Mouse (Mus musculus) erythroblast, adult 5-6 weeks (primary cell): ENCODE measurements around the gene Mark3. TPM values are rescaled to one million over a fixed set of nuclear protein-coding genes. Genes with fewer than 3 reads are reported as not detected.

Experiments
- ATAC-seq: replicated peaks from 2 replicates; pipeline ENCODE4 v1.8.0; 2016; ENCODE audit warnings: moderate number of reproducible peaks, mild to moderate bottlenecking, moderate TSS enrichment, inconsistent platforms; ENCODE audit not compliant: poor library complexity, low FRiP score, severe bottlenecking
- total RNA-seq, 2 experiments: library from RNA; stranded (forward) in 1 of 2; stranded (reverse) in 1 of 2; fragments of 150-400 nt in 1 of 2; fragments of 200-764, 138-1000 nt in 1 of 2; gene quantifications; 2 replicates each; pipeline versions ENCODE4 v1.2.3 to v1.2.4; 2015 to 2017; ENCODE audit warnings: low replicate concordance in 2 of 2

The Mark3 gene
- total RNA-seq, 2 experiments from 2014 or later = 138 to 158 TPM

DNA sequence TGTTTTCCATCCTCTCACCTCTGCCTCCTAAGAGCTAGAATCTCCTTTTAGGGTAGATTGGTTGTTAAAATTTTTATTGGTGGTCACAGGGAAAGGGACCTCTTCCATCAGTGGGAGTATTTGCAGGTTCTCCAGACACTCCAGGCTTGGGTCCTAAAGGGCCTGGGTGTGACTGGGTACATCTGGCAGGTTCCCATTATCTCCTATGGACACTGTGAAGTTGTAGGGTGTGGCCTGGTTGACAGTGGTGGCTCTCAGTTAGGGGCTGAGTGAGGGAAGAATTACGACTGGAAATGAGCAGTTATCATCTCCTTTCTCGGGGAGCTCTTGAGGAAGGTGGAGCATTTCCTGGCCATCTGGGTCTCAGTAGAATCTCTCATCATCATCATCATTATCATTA lies 15.7 kb upstream of the Mark3 start:
- peak; percentile 91 for ATAC-seq

DNA sequence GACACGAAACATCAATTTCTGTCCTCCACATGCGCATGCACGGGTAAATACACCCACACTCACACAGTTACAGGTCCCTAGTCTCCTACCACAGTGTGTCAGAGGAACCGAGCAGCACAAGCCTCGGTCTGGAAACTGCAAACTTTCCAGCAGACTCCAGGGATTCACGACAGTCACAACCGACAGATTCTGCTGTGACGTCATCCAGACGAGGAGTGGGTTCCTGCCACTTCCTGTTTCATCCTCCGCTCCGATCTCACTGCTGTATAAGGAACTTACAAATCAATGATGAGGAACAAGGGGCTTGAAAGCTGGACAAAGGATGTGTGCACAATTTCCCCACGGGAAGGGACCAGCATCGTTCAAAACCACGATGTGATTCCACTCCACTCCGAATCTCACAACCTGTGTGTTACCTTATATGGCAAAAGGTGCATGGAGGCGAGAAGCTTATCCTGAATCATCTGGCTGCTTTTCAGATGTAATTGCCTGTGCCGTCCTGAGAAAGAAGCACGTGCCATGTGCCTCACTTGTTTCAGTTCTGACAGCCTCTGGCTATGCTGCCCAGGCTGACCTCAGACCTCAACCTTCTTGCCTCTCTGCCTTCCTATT lies 14.6 kb upstream of the Mark3 start:
- peak; percentile 55 for ATAC-seq

DNA sequence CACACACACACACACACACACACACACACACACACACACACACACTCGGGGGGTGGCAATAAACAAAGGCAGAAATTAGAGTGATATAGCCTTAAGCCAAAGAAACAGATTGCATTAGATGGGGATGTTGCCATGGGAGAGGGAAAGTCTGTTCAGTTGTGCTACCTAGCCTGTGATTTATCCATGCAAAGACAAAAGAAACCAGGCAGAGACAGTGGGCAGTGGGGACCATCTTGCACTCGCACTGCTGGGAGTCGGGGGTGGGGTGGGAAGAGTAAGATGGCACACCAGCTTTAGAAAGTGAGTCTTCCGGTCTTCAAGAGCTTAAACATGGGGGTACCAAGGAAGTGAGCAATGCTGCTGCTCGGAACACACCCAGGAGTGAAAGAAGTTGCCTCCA lies 14.0 kb upstream of the Mark3 start:
- no peak for ATAC-seq

DNA sequence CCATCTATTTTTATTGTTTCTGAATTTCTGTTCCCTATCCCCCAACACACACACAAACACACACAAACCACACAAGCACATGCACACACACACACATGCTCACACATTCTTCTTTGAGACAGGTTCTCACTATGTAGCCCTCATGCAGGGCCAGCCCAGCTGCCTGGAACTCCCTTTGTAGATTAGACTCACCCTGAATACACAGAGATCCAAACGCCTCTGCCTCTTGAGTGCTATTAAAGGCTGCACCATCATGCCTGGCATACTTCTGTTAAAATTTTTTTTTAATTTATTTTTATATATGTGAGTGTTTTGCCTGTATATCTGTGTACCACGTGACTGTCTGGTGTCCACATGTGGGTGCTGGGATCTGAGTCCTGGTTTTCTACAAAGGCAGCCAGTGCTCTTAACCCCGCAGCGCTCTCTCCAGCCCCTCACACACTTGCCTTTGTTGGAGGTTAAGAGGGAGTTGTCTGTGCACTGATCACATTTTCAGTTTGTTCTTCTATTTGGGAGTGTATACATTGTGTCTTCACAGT lies 12.0 kb upstream of the Mark3 start:
- ATAC-seq = no peak

DNA sequence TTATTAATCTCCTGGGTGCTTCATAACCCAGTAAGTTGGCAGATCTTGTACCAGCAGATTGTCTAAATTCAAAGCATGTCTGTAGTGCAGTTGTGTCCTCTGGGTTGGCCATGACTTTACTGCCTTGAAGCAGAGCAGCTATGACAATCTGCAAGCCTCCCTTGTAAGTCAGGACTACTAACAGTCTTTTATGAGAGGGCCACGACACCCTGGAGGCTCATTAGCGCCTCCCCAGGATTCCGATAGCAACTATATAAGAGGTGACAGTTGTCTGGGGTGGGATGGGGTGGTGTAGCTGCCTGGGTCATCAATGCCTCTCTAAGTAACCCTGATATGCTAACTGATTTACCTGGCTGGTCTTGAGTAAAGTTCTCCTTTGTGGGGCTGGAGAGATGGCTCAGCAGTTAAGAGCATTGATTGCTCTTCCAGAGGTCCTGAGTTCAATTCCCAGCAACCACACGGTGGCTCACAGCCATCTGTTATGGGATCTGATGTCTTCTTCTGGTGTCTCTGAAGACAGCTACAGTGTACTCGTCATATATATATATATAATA lies 11.2 kb upstream of the Mark3 start:
- ATAC-seq = no peak

DNA sequence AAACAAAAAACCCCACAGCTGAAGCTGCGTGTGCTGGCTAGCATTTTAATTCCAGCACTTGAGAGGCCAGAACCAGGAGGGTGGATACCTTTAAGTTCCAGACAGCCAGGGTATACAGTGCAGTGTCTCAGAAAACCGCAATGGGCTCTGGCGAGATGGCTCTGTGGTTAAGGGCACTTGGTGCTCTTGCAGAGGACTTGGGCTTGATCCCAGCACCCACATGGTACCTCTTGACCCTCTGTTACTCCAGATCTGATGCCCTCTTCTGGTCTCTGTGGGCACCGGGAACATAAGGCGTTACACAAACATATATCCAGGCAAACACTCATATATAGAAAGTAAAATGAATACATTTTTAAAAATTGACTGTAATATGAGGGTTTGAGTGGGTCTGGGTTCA lies 9.0 kb upstream of the Mark3 start:
- no peak for ATAC-seq

DNA sequence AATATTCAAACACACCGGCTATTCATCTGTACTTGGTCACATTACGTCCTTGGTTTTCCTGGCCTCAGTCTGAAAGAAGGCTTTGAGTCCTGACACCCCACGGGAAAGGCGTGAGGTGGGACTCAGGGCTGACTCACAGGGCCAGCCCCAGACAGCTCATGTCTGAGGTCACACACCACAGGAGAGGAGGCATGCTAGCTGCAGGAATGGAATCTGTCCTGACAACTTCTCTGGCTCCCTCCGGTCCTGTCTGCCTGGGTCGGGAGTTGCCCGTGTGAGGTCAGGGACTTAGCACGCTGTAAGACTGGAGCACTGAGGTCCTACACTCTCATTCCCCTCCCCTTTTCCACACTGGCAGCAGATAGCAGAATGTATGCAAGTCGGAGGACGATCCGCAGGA lies 5.5 kb upstream of the Mark3 start:
- ATAC-seq = no peak

DNA sequence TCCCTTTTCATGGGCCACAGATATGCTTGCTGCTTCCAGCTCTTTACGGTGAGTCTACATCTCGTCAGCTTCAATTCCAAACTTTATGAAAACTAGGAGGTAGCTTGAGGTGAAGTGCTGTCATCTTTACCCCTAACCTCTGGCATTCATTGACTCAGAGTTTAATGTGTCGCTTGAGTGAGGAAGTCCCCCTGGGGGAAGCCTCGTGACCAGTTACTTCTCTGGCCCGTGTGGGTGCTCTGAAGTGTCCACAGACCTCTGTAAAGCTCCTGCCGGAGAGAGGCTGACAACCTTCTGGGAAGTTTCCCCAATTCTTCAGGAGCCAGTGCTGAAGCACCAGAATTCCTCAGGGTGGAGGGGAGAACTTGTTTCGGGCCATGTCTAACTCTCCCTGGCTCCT lies 1.9 kb upstream of the Mark3 start:
- ATAC-seq = no peak

DNA sequence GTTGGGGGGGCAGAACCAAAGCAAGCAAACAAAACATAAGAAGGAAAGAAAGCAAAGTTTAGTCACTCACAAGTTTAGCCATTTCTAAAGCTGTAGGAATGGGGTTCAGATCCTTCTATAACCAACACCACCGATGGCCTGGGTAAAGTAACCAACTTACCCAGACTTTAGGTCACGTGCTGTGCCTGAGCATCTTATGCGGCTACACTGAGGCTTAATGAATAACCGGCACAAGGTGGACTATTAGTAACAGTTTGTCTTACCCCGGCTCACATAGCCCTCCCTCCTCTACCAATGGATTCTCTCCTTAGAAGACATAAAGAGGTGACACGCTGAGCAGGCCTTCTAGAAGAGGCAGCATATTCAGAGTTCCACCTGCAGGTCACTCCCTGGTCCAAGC lies 1.0 kb upstream of the Mark3 start:
- no peak for ATAC-seq

DNA sequence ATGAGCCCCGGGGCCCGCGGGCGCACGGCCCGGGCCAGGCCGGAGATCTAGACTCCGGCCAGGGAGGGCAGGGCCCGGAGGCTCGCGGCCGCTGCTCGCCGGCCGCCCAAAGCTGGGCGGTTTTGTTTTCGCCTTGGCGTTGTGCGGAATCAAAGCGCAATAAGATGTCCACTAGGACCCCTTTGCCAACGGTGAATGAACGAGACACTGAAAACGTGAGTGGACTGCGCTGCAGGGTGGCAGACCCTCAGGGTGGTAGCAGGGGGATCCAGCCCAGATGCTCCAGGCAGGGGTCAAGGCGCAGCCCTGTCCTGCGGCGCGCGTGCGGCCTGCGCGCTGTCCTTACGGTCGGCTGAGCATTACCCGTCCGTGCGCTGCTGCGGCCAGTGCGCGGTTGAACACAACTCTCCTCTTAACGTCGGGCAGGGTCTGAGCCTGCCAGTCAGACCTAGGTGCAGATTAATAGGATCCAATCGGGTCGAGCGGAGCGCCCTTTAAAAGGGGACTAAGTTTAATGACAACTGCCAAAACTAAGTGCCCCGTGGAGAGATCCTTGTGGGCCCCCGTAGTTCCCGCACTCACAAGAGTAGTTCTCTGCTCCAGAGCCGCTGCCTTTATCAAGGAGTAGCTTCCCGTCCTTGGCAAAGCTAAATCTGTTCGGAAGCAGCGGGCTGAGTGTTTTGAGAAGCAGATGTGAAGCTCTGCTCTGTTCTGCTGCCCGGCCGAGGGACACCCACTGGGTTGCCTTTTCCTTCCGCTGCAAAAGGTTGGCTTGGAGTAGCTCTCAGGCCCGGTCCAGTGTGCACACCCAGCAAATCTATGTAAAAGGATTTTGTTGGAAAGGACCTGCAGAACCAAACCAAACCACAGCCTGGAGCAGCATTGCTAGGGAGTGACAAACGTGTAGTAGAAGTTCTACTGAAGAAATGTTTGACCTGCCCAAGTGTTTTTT lies 840 bp downstream of the Mark3 start:
- peak; percentile 61 for ATAC-seq

DNA sequence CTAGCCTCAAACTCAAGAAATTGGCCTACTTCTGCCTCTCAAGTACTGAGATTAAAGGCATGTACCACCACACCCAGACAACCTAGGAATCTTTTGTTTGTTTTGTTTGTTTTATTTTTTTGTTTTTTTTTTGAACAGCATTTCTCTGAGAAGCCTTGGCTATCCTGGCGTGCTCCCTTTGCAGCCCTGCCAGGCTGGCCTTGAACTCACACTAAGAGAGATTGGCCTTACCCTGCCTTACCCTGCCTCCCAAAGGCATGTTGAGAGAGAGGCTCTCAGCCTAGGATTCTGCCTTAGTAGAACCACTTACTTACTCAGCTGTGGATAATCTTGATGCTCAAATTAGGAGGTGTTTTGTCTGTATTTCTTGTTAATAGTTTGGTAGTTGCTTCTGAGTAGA lies 8.7 kb downstream of the Mark3 start:
- ATAC-seq = no peak

DNA sequence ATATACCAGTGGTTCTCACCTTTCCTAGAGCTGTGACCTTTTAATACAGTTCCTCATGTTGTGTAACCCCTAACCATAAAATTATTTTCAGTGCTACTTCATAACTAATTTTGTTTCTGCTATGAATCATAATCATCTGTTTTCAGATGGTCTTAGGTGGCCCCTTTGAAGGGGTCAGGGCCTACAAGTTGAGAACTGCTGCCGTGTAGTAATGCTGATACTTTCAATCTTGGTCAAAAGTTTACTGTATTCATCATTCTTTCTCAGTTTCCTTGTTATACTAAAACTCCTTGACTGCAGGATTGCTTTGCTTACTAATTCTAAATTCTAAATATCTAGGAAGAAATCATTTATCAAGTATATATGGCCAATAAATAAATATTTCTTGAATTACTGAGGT lies 10.1 kb downstream of the Mark3 start:
- ATAC-seq = no peak

DNA sequence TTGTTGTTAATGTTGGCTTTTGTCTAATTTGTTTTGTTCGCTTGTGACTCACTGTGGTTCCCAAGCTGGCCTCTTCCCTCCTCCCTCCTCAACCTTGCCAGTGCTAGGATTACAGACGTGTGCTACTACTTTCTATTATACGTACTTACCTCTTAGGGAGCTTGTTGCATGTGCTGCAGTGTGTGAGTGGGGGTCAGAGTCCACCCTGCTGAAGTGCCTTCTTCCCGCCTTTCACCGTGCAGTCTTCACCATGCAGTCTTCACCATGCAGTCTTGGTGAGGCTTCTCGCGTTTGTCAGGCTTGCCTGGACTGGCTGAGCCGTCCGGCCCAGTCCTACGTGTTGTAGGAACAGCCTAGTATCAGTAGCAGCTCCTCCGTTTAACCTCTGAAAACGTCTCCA lies 12.9 kb downstream of the Mark3 start:
- ATAC-seq = no peak

DNA sequence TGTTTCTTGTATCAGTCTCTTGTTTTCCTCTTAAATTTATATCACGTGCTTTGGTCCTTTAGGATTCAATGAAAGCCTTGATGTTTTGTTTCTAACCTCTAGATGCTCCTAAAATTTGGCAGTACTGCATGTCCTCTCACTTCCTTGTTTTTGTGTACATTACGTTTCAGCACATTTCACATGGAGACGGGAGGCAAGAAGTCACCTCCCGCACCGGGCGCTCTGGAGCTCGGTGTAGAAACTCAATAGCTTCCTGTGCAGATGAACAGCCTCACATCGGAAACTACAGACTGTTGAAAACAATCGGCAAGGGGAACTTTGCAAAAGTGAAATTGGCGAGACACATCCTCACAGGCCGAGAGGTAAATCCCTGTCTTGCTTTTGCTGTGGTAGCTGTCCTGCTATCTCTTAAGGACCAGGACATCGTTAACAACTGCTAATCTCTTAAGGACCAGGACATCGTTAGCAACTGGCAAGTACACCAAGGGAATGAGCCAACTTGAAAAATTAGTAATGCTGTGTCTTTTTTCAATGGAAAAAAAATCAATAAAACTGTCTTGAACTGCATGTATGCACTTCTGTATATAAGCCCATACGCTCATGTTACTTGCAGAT lies 18.2 kb downstream of the Mark3 start:
- ATAC-seq = peak; percentile 54

DNA sequence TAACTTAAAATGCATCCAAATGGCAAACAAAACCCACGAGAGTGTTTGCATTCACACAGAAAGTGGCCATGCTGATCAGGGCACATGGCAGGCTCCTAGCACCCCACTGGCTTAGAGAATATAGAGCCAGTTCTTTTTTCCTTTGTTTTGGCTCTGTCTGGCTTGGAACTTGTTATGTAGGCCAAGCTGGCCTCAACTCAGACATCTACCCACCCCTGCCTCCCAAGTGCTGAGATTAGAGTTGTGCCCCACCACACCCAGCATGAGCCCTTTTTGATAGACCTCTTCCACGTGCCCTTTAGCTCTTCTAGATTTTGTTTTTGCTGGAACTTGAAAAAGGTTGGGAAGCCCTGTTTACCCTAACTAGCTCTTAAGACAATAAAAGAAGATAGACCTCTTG lies 19.5 kb downstream of the Mark3 start:
- ATAC-seq = no peak

DNA sequence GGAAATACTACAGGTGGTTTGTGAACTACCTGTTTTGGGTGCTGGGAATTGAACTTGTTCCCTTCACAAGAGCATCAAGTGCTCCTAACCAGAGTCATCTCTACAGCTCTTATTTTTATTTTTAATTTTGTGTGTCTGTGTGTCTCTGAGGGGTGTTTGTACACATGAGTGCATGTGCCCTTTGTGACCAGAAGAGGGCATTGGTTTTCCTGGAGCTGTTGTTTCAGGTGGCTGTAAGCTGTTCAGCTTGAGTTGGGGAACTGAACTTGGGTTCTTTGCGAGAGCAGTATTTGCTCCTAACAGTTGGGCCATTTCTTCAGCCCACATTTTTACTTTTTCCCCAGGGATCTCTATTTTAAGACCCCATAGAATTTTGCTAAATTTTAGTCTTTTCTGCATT lies 23.0 kb downstream of the Mark3 start:
- no peak for ATAC-seq

DNA sequence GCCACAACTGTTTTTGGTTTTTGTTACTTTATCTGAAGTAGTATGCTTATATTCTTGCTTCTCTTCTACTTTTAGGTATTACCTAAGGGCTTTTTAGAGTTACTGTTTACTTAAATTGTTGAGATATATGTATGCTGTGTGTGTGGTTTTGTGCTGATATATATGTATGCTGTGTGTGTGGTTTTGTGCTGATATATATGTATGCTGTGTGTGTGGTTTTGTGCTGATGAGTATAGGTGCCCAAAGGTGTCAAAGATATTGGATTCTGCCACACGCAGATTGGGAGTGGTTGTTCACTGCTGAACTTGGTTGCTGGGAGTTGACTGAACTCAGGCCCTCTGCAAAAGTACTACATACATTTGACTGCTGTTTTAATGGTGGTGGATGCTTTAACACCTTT lies 24.6 kb downstream of the Mark3 start:
- no peak for ATAC-seq

DNA sequence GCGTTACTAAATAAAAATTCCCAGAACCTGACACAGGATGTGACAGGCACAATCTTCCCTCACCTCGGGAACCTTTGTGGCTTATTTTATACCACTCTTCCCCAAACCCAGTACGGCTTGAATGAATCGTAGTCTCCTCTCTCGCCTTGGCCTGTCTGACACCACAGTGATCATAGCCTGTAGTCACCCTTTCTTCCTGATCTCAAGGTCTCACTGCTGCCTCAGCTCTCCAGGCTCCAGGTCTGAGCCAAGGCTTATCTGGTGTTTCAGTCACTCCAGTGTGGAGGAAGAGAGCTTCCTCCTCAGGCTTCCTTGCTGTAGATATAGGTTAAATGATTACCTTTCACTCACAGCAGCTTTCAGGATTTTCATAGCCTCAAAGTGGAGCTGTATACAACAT lies 25.3 kb downstream of the Mark3 start:
- ATAC-seq = no peak

DNA sequence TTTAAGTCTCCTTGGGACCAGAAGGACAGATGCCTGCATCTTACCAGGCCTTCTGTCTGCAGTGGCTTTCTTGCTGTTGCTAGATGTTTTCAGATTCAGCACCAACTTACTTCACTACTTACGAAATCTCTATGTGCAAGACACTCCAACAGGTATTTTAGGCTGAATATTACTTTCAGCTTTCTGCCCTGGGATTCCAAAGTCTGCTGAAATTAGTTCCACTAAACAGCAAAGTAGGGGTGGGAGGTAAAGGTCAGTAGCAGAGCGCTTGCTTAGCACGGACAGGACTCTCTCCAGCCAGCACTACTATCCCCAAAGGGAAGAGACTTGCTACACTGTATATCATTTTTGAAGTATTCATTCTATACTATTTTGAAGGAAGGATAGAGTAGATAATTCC lies 29.5 kb downstream of the Mark3 start:
- ATAC-seq = no peak

DNA sequence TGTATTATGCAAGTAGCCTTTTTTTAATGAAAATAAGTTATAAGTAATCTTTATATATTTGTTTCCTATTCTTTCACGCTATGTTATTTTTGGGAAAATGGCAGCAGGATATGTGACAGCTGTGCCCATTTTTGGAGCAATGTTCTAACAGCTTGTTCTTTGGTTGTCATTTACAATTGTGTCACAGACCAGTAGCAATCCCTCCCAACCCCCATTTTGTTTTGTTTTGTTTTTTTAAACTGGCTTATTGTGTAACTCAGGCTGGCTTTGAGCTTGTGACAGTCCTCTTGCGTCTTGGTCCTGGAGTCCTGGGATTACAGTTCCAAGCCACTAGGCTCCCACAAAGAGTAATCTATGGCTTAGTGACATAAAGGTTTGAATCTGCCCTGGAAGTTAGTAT lies 31.3 kb downstream of the Mark3 start:
- ATAC-seq = no peak

DNA sequence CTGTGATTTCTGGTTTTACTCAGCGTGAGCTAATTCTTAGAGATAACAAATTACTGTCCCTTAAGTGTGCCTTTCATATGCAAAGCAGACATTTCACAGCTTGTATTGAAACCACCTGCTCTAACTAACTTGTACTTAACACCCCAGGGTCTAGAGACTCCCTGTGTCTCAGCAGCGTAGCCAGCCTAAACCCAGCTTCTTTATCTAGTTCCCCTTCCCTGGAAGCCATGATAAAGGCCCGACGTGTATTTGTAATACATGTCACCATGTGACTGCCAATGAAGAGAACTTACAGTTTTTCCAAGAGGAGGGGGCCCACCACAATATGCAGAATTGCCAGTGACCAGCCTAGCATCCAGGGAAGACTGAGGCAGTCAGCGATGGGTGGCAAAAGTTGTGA lies 33.7 kb downstream of the Mark3 start:
- no peak for ATAC-seq
